Mouse (Mus musculus) embryonic facial prominence, embryonic 15.5 days (tissue): ENCODE results near the gene Arhgap27. TPM values are rescaled to one million over a fixed set of nuclear protein-coding genes. Genes with fewer than 3 reads are reported as not detected.
A peak's percentile ranks its signal among the peaks of the same experiment; 100 is the strongest.

ENCODE experiments used
- ATAC-seq: fragments of 200-750 bp; cut with Nextera tagmentation; 2 replicates; pipeline ENCODE4 v1.8.0; 2017; ENCODE audit warnings: low read depth, moderate TSS enrichment; ENCODE audit not compliant: insufficient number of reproducible peaks, low FRiP score, low TSS enrichment
- H3K27ac ChIP-seq: fragments of 300-500 bp; sonication (generic); replicated peaks from 2 replicates; pipeline ENCODE4 v1.5.1; 2015; ENCODE audit warnings: mild to moderate bottlenecking, inconsistent platforms
- H3K27me3 ChIP-seq: fragments of 300-500 bp; sonication (generic); 2 replicates; pipeline ENCODE4 v1.6.1; 2015; ENCODE audit warnings: inconsistent platforms
- H3K36me3 ChIP-seq: fragments of 300-500 bp; sonication (generic); 2 replicates; pipeline ENCODE4 v1.6.1; 2015; ENCODE audit warnings: mild to moderate bottlenecking, inconsistent platforms
- H3K4me1 ChIP-seq: fragments of 300-500 bp; sonication (generic); 2 replicates; pipeline ENCODE4 v1.6.1; 2015; ENCODE audit warnings: inconsistent platforms
- H3K4me2 ChIP-seq: fragments of 300-500 bp; sonication (generic); replicated peaks from 2 replicates; pipeline ENCODE4 v1.6.1; 2015; ENCODE audit warnings: mild to moderate bottlenecking, inconsistent platforms
- H3K4me3 ChIP-seq: fragments of 300-500 bp; sonication (generic); replicated peaks from 2 replicates; pipeline ENCODE4 v1.5.1; 2015; ENCODE audit warnings: mild to moderate bottlenecking, inconsistent platforms
- H3K9ac ChIP-seq: fragments of 300-500 bp; sonication (generic); 2 replicates; pipeline ENCODE4 v1.6.1; 2015; ENCODE audit warnings: inconsistent platforms
- H3K9me3 ChIP-seq: fragments of 300-500 bp; sonication (generic); replicated peaks from 2 replicates; pipeline ENCODE4 v1.6.1; 2016; ENCODE audit warnings: inconsistent platforms
- WGBS: fragments of 180-500 bp; shearing (Covaris S2); methylation state at CpG from one replicate; pipeline ENCODE4 v1.1.7; 2015; 5-methylcytosine and 5-hydroxymethylcytosine counted together
- polyA plus RNA-seq: library from polyadenylated mRNA; unstranded; fragments of >200 nt; fragmentation: Nextera tagmentation; extraction: Ambion mirVana; gene quantifications from 2 replicates; pipeline ENCODE4 v1.2.1, GENCODE M21; 2015

Gene Arhgap27
- polyA plus RNA-seq, 1 experiment from 2014 or later: 12.3 TPM

GRCm38 (mm10) chr11:103362521-103363181 lies 841 bp downstream of the Arhgap27 start:
- Histone ChIP-seq H3K27me3 (peaks cover 52% of the 10 kb centered on the region), H3K4me1 (peaks cover 50% of the 10 kb centered on the region), H3K9me3 (no peaks in the 10 kb centered on the region), H3K4me2 (peak overlapping the region; percentile 86), H3K4me3 (peak overlapping the region; percentile 54), H3K27ac (peak overlapping the region; percentile 83), H3K36me3 (peaks cover 19% of the 10 kb centered on the region), H3K9ac (peak overlapping the region; percentile 51)
- ATAC-seq: 0 out of 2 replicates have a peak, but pooled peaks have one; percentile 3
- under 1% methylated on average over 33 of the region's 33 CpGs for WGBS

- peaks cover 52% of the 10 kb centered on the region for H3K27me3 ChIP-seq
- H3K27ac ChIP-seq: peak overlapping the region; percentile 83
- H3K4me3 ChIP-seq: peak overlapping the region; percentile 54
- peaks cover 50% of the 10 kb centered on the region for H3K4me1 ChIP-seq
- no peaks in the 10 kb centered on the region for H3K9me3 ChIP-seq
- H3K4me2 ChIP-seq: peak overlapping the region; percentile 86
- peaks cover 13% of the 10 kb centered on the region; the same call in 1 of the 2 replicates for H3K36me3 ChIP-seq
- H3K9ac ChIP-seq: 0 out of 2 replicates have a peak overlapping the region, but pooled peaks have one; percentile 51
- WGBS: 6% methylated on average over 13 of the region's 13 CpGs
- ATAC-seq: no peak
Measured at GRCm38 (mm10) chr11:103362054-103362432, 1.4 kb downstream of the Arhgap27 start.

- Histone ChIP-seq H3K4me2 (peak overlapping the region; percentile 86), H3K9ac (no peak overlapping the region), H3K27me3 (peaks cover 52% of the 10 kb centered on the region)
Measured at GRCm38 (mm10) chr11:103361396-103362053, 2.0 kb downstream of the Arhgap27 start.

GRCm38 (mm10) chr11:103360661-103361081 lies 2.8 kb downstream of the Arhgap27 start:
- ATAC-seq: no peak
- H3K4me1 ChIP-seq: peaks cover 59% of the 10 kb centered on the region
- 0 out of 2 replicates have a peak, but pooled peaks cover 3% of the 10 kb centered on the region for H3K36me3 ChIP-seq
- no peaks in the 10 kb centered on the region for H3K9me3 ChIP-seq
- peaks cover 55% of the 10 kb centered on the region for H3K27me3 ChIP-seq
- peak overlapping the region; percentile 86 for H3K4me2 ChIP-seq
- H3K9ac ChIP-seq: peak overlapping the region; percentile 39
- peak overlapping the region; percentile 73; the same call in 1 of the 2 replicates for H3K27ac ChIP-seq
- 2% methylated on average over 48 of the region's 48 CpGs for WGBS
- peak overlapping the region; percentile 54 for H3K4me3 ChIP-seq

More at GRCm38 (mm10) chr11:103361396-103362053, 2.0 kb downstream of the Arhgap27 start:
- Histone ChIP-seq H3K4me1 (peaks cover 51% of the 10 kb centered on the region), H3K9me3 (no peaks in the 10 kb centered on the region), H3K36me3 (0 out of 2 replicates have a peak, but pooled peaks cover 8% of the 10 kb centered on the region), H3K27ac (peak overlapping the region; percentile 83), H3K4me3 (peak overlapping the region; percentile 54)
- WGBS: 3% methylated on average over 25 of the region's 25 CpGs
- no peak for ATAC-seq

- Histone ChIP-seq H3K4me2 (peak overlapping the region; percentile 86), H3K9me3 (no peaks in the 10 kb centered on the region), H3K27ac (peak overlapping the region; percentile 44; the same call in 1 of the 2 replicates), H3K4me3 (peak overlapping the region; percentile 54), H3K4me1 (peaks cover 64% of the 10 kb centered on the region), H3K9ac (peak overlapping the region; percentile 39), H3K36me3 (no peaks in the 10 kb centered on the region), H3K27me3 (peaks cover 49% of the 10 kb centered on the region)
- WGBS: 2% methylated on average over 60 of the region's 60 CpGs
- peak; percentile 49 for ATAC-seq
Measured at GRCm38 (mm10) chr11:103359841-103360641, 3.5 kb downstream of the Arhgap27 start.

- peak overlapping the region; percentile 86 for H3K4me2 ChIP-seq
- no peaks in the 10 kb centered on the region for H3K9me3 ChIP-seq
- ATAC-seq: no peak
- no peaks in the 10 kb centered on the region for H3K36me3 ChIP-seq
- no peak overlapping the region for H3K27ac ChIP-seq
- no peak overlapping the region for H3K9ac ChIP-seq
- under 1% methylated on average over 22 of the region's 22 CpGs for WGBS
- peaks cover 69% of the 10 kb centered on the region for H3K4me1 ChIP-seq
- H3K27me3 ChIP-seq: peaks cover 42% of the 10 kb centered on the region
- peak overlapping the region; percentile 54 for H3K4me3 ChIP-seq
Measured at GRCm38 (mm10) chr11:103359122-103359521, 4.4 kb downstream of the Arhgap27 start.

- no peak overlapping the region for H3K27ac ChIP-seq
- no peak overlapping the region for H3K9ac ChIP-seq
- H3K4me1 ChIP-seq: peaks cover 61% of the 10 kb centered on the region
- ATAC-seq: no peak
- H3K9me3 ChIP-seq: no peaks in the 10 kb centered on the region
- H3K36me3 ChIP-seq: no peaks in the 10 kb centered on the region
- WGBS: 53% methylated on average over 4 of the region's 4 CpGs
- H3K4me3 ChIP-seq: no peak overlapping the region
- H3K4me2 ChIP-seq: no peak overlapping the region
- H3K27me3 ChIP-seq: peaks cover 34% of the 10 kb centered on the region
Measured at GRCm38 (mm10) chr11:103358316-103358715, 5.2 kb downstream of the Arhgap27 start.

GRCm38 (mm10) chr11:103357710-103358109 lies 5.8 kb downstream of the Arhgap27 start:
- Histone ChIP-seq H3K36me3 (no peaks in the 10 kb centered on the region), H3K9ac (no peak overlapping the region), H3K9me3 (no peaks in the 10 kb centered on the region), H3K27me3 (peaks cover 28% of the 10 kb centered on the region), H3K4me1 (peaks cover 55% of the 10 kb centered on the region), H3K27ac (no peak overlapping the region), H3K4me2 (no peak overlapping the region), H3K4me3 (no peak overlapping the region)
- 91% methylated on average over 10 of the region's 10 CpGs for WGBS
- no peak for ATAC-seq

GRCm38 (mm10) chr11:103356938-103357670 lies 6.4 kb downstream of the Arhgap27 start:
- Histone ChIP-seq H3K9ac (no peak overlapping the region), H3K27me3 (peaks cover 22% of the 10 kb centered on the region), H3K4me1 (peaks cover 49% of the 10 kb centered on the region), H3K4me2 (no peak overlapping the region), H3K27ac (no peak overlapping the region), H3K4me3 (no peak overlapping the region), H3K36me3 (no peaks in the 10 kb centered on the region), H3K9me3 (no peaks in the 10 kb centered on the region)
- WGBS: 76% methylated on average over 16 of the region's 16 CpGs
- ATAC-seq: no peak

- no peaks in the 10 kb centered on the region for H3K36me3 ChIP-seq
- H3K9me3 ChIP-seq: no peaks in the 10 kb centered on the region
- H3K4me1 ChIP-seq: peaks cover 41% of the 10 kb centered on the region
- peaks cover 12% of the 10 kb centered on the region for H3K27me3 ChIP-seq
- WGBS: 28% methylated on average over 11 of the region's 11 CpGs
- no peak overlapping the region for H3K4me2 ChIP-seq
- no peak for ATAC-seq
- no peak overlapping the region for H3K4me3 ChIP-seq
- no peak overlapping the region for H3K27ac ChIP-seq
- H3K9ac ChIP-seq: no peak overlapping the region
Measured at GRCm38 (mm10) chr11:103356032-103356571, 7.4 kb downstream of the Arhgap27 start.
